Mouse (Mus musculus) embryonic facial prominence, embryonic 14.5 days (tissue): Measurements from ENCODE around the gene Efcab11. TPM values are rescaled to one million over a fixed set of nuclear protein-coding genes. Genes with fewer than 3 reads are reported as not detected.
A peak's percentile ranks its signal among the peaks of the same experiment; 100 is the strongest.

ENCODE experiments used
- ATAC-seq: fragments of 200-750 bp; cut with Nextera tagmentation; 2 replicates; pipeline ENCODE4 v1.8.0; 2017; ENCODE audit warnings: low read depth, moderate number of reproducible peaks, moderate TSS enrichment
- DNase-seq: peaks from one replicate; pipeline ENCODE4 v3.0.0-alpha.2; 2015; ENCODE audit warnings: low spot score
- H3K27ac ChIP-seq: fragments of 300-500 bp; sonication (generic); replicated peaks from 2 replicates; pipeline ENCODE4 v1.5.1; 2014; ENCODE audit warnings: low read depth, mild to moderate bottlenecking, low read length, moderate library complexity
- H3K27me3 ChIP-seq: fragments of 300-500 bp; sonication (generic); replicated peaks from 2 replicates; pipeline ENCODE4 v1.6.1; 2014; ENCODE audit warnings: low read length; ENCODE audit not compliant: control insufficient read depth, insufficient read depth
- H3K36me3 ChIP-seq: fragments of 300-500 bp; sonication (generic); 2 replicates; pipeline ENCODE4 v1.6.1; 2014; ENCODE audit warnings: low read length, mixed read lengths; ENCODE audit not compliant: control insufficient read depth, insufficient read depth
- H3K4me1 ChIP-seq: fragments of 300-500 bp; sonication (generic); 2 replicates; pipeline ENCODE4 v1.6.1; 2014; ENCODE audit warnings: antibody characterized with exemption, low read length; ENCODE audit not compliant: control insufficient read depth, insufficient read depth
- H3K4me2 ChIP-seq: fragments of 300-500 bp; sonication (generic); 2 replicates; pipeline ENCODE4 v1.6.1; 2014; ENCODE audit warnings: low read depth, mild to moderate bottlenecking, low read length, moderate library complexity, mixed read lengths
- H3K4me3 ChIP-seq: fragments of 300-500 bp; sonication (generic); 2 replicates; pipeline ENCODE4 v1.5.1; 2014; ENCODE audit warnings: low read depth, mild to moderate bottlenecking, low read length
- H3K9ac ChIP-seq: fragments of 300-500 bp; sonication (generic); 2 replicates; pipeline ENCODE4 v1.6.1; 2014; ENCODE audit warnings: low read depth, mild to moderate bottlenecking, low read length, moderate library complexity, mixed read lengths
- H3K9me3 ChIP-seq: fragments of 300-500 bp; sonication (generic); 2 replicates; pipeline ENCODE4 v1.6.1; 2016; ENCODE audit warnings: low read length; ENCODE audit not compliant: control insufficient read depth
- WGBS: fragments of 180-500 bp; shearing (Covaris S2); extraction: QIAGEN DNeasy Blood & Tissue Kit; methylation state at CpG from one replicate; pipeline ENCODE4 v1.1.7; 2014; 5-methylcytosine and 5-hydroxymethylcytosine counted together
- polyA plus RNA-seq: library from polyadenylated mRNA; unstranded; fragments of >200 nt; fragmentation: Nextera tagmentation; extraction: Ambion mirVana; gene quantifications from 2 replicates; pipeline ENCODE4 v1.2.1, GENCODE M21; 2014

Gene Efcab11
- polyA plus RNA-seq, 1 experiment from 2014 or later = 10.5 TPM

GRCm38 (mm10) chr12:99738256-99738655 is 146.0 kb downstream of the Efcab11 start:
- Histone ChIP-seq H3K27me3 (no peaks in the 10 kb centered on the region), H3K4me1 (no peaks in the 10 kb centered on the region), H3K9me3 (no peaks in the 10 kb centered on the region), H3K4me3 (no peak overlapping the region), H3K9ac (no peak overlapping the region), H3K27ac (no peak overlapping the region), H3K4me2 (no peak overlapping the region), H3K36me3 (no peaks in the 10 kb centered on the region)
- ATAC-seq (no peak), DNase-seq (no peak)
- 77% methylated on average over 6 of the region's 6 CpGs for WGBS

DNA sequence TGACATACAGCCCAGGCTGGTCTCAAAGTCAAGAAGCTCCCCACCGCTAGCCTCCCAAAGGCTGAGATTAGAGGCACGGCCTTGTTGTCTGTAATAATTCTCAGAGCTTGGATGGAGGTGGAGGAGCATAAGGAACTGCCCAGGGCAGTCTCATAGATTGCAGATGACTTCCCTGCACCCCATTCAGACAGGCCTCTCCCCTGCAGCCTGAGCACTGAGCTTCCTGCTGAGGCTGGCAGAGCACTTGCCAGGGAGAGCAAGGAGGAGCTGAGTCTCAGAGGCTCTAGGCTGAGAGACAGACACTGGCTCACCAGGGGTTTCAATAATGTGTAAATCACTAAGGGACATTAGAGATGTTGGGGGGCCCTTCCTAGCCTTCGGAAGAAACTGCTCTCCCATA is 147.3 kb downstream of the Efcab11 start:
- H3K4me1 ChIP-seq = no peaks in the 10 kb centered on the region

GRCm38 (mm10) chr12:99735172-99735571 is 149.1 kb downstream of the Efcab11 start:
- Histone ChIP-seq H3K4me1 (no peaks in the 10 kb centered on the region), H3K4me2 (no peak overlapping the region), H3K4me3 (no peak overlapping the region), H3K27ac (no peak overlapping the region), H3K27me3 (no peaks in the 10 kb centered on the region), H3K9ac (no peak overlapping the region), H3K9me3 (0 out of 2 replicates have a peak, but pooled peaks cover 5% of the 10 kb centered on the region), H3K36me3 (no peaks in the 10 kb centered on the region)
- DNase-seq (no peak), ATAC-seq (no peak)
- 68% methylated on average over 10 of the region's 10 CpGs for WGBS

More for the DNA sequence above, 147.3 kb downstream of the Efcab11 start:
- DNase-seq (no peak), ATAC-seq (no peak)
- H3K9me3 ChIP-seq = 0 out of 2 replicates have a peak, but pooled peaks cover 5% of the 10 kb centered on the region
- H3K9ac ChIP-seq = no peak overlapping the region
- H3K4me2 ChIP-seq = no peak overlapping the region
- 46% methylated on average over 3 of the region's 3 CpGs for WGBS
- H3K27me3 ChIP-seq = no peaks in the 10 kb centered on the region
- no peak overlapping the region for H3K27ac ChIP-seq
- no peak overlapping the region for H3K4me3 ChIP-seq
- no peaks in the 10 kb centered on the region for H3K36me3 ChIP-seq

DNA sequence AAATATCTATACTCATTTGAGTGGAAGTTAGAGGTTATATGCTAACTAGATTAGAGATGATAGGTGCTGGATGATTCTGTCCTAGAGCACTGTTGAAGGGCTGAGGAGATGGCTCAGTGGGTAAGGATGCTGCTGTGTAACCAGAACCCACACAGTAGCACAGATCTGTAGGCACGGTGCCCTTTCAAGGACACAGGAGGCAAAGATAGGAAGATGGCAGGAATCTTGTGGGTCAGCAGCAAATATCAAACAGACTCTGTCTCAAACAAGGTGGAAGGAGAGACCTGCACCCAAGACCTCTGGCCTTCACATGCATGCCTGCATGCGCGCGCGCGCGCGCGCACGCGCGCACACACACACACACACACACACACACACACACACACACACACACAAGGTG is 160.0 kb downstream of the Efcab11 start:
- Histone ChIP-seq H3K9me3 (no peaks in the 10 kb centered on the region), H3K27ac (no peak overlapping the region), H3K27me3 (no peaks in the 10 kb centered on the region), H3K9ac (no peak overlapping the region), H3K4me1 (peaks cover 6% of the 10 kb centered on the region; the same call in 1 of the 2 replicates), H3K4me3 (no peak overlapping the region), H3K4me2 (no peak overlapping the region), H3K36me3 (no peaks in the 10 kb centered on the region)
- no peak for DNase-seq
- 98% methylated on average over 12 of the region's 12 CpGs for WGBS
- no peak for ATAC-seq

- 60% methylated on average over 8 of the region's 8 CpGs for WGBS
- no peak for ATAC-seq
- no peak overlapping the region for H3K9ac ChIP-seq
- H3K4me2 ChIP-seq = no peak overlapping the region
- no peak overlapping the region for H3K27ac ChIP-seq
- H3K36me3 ChIP-seq = no peaks in the 10 kb centered on the region
- H3K9me3 ChIP-seq = no peaks in the 10 kb centered on the region
- no peak overlapping the region for H3K4me3 ChIP-seq
- no peaks in the 10 kb centered on the region for H3K27me3 ChIP-seq
- peak; percentile 61 for DNase-seq
- H3K4me1 ChIP-seq = peaks cover 6% of the 10 kb centered on the region; the same call in 1 of the 2 replicates
Measured at GRCm38 (mm10) chr12:99723791-99724190, 160.4 kb downstream of the Efcab11 start.

DNA sequence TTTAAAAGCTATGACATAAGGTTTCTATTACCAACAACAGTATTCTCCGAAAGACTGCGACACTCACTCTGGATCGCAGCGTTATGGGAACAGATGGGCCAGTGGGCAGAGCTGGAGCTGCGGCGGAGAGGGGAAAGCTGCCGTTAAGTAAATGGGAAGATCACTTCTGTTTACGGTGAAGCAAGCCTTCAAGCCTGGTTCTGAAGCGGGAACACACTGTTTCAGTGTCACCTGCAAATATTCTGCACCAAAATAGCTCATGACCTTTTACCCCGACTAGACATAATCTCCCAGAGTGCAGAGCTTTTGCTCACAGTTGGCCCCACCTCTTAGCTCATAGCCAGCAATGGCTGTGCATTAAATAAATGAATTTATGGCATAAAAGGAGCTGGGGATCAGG is 162.9 kb downstream of the Efcab11 start:
- Histone ChIP-seq H3K9ac (no peak overlapping the region), H3K4me1 (peaks cover 6% of the 10 kb centered on the region; the same call in 1 of the 2 replicates), H3K27ac (no peak overlapping the region), H3K9me3 (no peaks in the 10 kb centered on the region), H3K4me3 (no peak overlapping the region), H3K4me2 (peak overlapping the region; percentile 16; the same call in 1 of the 2 replicates), H3K27me3 (no peaks in the 10 kb centered on the region), H3K36me3 (no peaks in the 10 kb centered on the region)
- WGBS = 38% methylated on average over 10 of the region's 10 CpGs
- DNase-seq (no peak), ATAC-seq (no peak)

DNA sequence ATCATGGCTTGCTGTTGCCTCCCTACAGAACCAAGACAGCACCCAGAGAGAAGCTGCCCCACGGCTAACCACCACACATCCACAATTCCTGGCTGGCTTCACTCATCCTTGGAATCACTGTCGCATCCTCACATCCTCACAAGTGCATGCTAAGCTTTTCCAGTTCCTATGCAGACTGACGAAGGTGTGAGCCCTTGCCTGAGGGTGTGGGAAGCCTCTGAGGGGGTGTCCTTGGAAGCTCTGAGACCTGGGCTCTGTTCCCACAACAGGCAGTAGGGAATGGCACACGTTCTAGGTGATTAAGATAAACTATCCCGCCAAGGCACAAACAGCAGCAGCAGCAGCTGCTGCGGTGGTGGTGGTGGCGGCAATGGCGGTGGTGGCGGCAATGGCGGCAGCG is 164.5 kb downstream of the Efcab11 start:
- no peak overlapping the region for H3K4me2 ChIP-seq
- H3K9ac ChIP-seq = no peak overlapping the region
- no peaks in the 10 kb centered on the region for H3K27me3 ChIP-seq
- no peak for DNase-seq
- 86% methylated on average over 11 of the region's 11 CpGs for WGBS
- H3K4me3 ChIP-seq = no peak overlapping the region
- no peak overlapping the region for H3K27ac ChIP-seq
- peaks cover 11% of the 10 kb centered on the region; the same call in 1 of the 2 replicates for H3K4me1 ChIP-seq
- no peaks in the 10 kb centered on the region for H3K36me3 ChIP-seq
- no peaks in the 10 kb centered on the region for H3K9me3 ChIP-seq
- ATAC-seq = no peak

- Histone ChIP-seq H3K27ac (no peak overlapping the region), H3K36me3 (no peaks in the 10 kb centered on the region), H3K4me2 (no peak overlapping the region), H3K9me3 (no peaks in the 10 kb centered on the region), H3K27me3 (no peaks in the 10 kb centered on the region), H3K4me3 (no peak overlapping the region), H3K4me1 (peaks cover 11% of the 10 kb centered on the region; the same call in 1 of the 2 replicates), H3K9ac (no peak overlapping the region)
- DNase-seq (no peak), ATAC-seq (no peak)
- WGBS = 89% methylated on average over 2 of the region's 2 CpGs
Measured at GRCm38 (mm10) chr12:99718161-99718560, 166.1 kb downstream of the Efcab11 start.

DNA sequence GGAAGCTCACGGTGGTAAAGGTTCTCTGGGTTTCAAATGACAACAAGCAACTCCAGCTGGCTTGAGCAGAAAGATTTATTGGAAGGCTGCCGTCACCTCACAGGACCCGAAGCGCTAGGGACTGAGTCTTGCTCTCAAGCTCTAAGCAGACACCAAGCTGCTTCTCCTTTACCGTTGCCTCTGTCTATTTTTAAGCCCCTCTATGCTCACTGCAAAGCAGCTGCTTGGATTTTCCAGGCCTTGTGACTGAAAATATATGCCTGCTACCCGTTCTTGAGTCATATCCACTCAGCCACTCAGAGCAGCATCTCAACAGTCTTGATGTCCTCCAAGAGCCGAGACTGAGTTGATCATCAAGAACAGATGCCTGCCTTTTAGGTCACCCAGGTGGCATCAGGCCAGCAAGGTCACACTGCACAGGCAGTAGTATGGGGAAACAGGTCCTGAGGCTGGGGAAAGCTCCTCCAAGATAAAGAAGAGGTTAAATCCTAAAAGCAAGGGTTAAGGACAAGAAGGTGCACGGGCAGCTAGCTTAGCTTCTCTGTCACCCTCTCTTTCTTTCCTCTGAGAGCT is 168.1 kb downstream of the Efcab11 start:
- H3K27me3 ChIP-seq = no peaks in the 10 kb centered on the region
- no peaks in the 10 kb centered on the region for H3K9me3 ChIP-seq
- no peak overlapping the region for H3K4me3 ChIP-seq
- no peak overlapping the region for H3K27ac ChIP-seq
- H3K4me1 ChIP-seq = peaks cover 5% of the 10 kb centered on the region; the same call in 1 of the 2 replicates
- 56% methylated on average over 8 of the region's 8 CpGs for WGBS
- ATAC-seq (no peak), DNase-seq (peak; percentile 38)
- H3K9ac ChIP-seq = no peak overlapping the region
- H3K36me3 ChIP-seq = no peaks in the 10 kb centered on the region
- no peak overlapping the region for H3K4me2 ChIP-seq
